Mouse (Mus musculus) forebrain, embryonic 16.5 days (tissue): ENCODE measurements around the gene Slc12a6. TPM values are rescaled to one million over a fixed set of nuclear protein-coding genes. Genes with fewer than 3 reads are reported as not detected.
"Not testable (repeated sequence)": the region's sequence is repeated elsewhere in the genome, so short reads cannot be mapped to it uniquely, and the experiment has no call there.

ENCODE experiments used
- ATAC-seq: fragments of 200-750 bp; cut with Nextera tagmentation; 2 replicates; pipeline ENCODE4 v1.8.0; 2017; ENCODE audit warnings: mild to moderate bottlenecking, moderate library complexity
- H3K27ac ChIP-seq: fragments of 300-500 bp; sonication (generic); 2 replicates; pipeline ENCODE4 v1.5.1; 2014; ENCODE audit warnings: low read length, control low read depth
- H3K27me3 ChIP-seq: fragments of 300-500 bp; sonication (generic); replicated peaks from 2 replicates; pipeline ENCODE4 v1.6.1; 2014; ENCODE audit warnings: low read length; ENCODE audit not compliant: control insufficient read depth, insufficient read depth
- H3K36me3 ChIP-seq: fragments of 300-500 bp; sonication (generic); 2 replicates; pipeline ENCODE4 v1.6.1; 2014; ENCODE audit not compliant: control insufficient read depth, insufficient read depth
- H3K4me1 ChIP-seq: fragments of 300-500 bp; sonication (generic); replicated peaks from 2 replicates; pipeline ENCODE4 v1.6.1; 2014; ENCODE audit warnings: low read length; ENCODE audit not compliant: control insufficient read depth, insufficient read depth
- H3K4me2 ChIP-seq: fragments of 300-500 bp; sonication (generic); 2 replicates; pipeline ENCODE4 v1.6.1; 2014; ENCODE audit warnings: mild to moderate bottlenecking, low read length, control low read depth
- H3K4me3 ChIP-seq: fragments of 300-500 bp; sonication (generic); replicated peaks from 2 replicates; pipeline ENCODE4 v1.5.1; 2014; ENCODE audit warnings: mild to moderate bottlenecking, low read length, control low read depth
- H3K9ac ChIP-seq: fragments of 300-500 bp; sonication (generic); replicated peaks from 2 replicates; pipeline ENCODE4 v1.6.1; 2014; ENCODE audit warnings: low read depth, low read length, control low read depth
- H3K9me3 ChIP-seq: fragments of 300-500 bp; sonication (generic); 2 replicates; pipeline ENCODE4 v1.6.1; 2016; ENCODE audit warnings: low read length; ENCODE audit not compliant: control insufficient read depth
- WGBS: fragments of 180-500 bp; shearing (Covaris S2); extraction: QIAGEN DNeasy Blood & Tissue Kit; methylation state at CpG from one replicate; pipeline ENCODE4 v1.1.7; 2014; 5-methylcytosine and 5-hydroxymethylcytosine counted together
- polyA plus RNA-seq: library from polyadenylated mRNA; unstranded; fragments of >200 nt; fragmentation: Nextera tagmentation; extraction: Ambion mirVana; gene quantifications from 2 replicates; pipeline ENCODE4 v1.2.1, GENCODE M21; 2015

Gene Slc12a6
- polyA plus RNA-seq, 1 experiment from 2014 or later, result 20.1 TPM

- WGBS, result 97% methylated on average over 2 of the region's 2 CpGs
- no peak overlapping the region for H3K27ac ChIP-seq
- no peak for ATAC-seq
These were observed 7.3 kb downstream of the Slc12a6 start for GRCm38 (mm10) chr2:112272909-112273308.

GRCm38 (mm10) chr2:112273474-112273873, 7.8 kb downstream of the Slc12a6 start:
- Histone ChIP-seq H3K9ac (no peak overlapping the region), H3K27ac (no peak overlapping the region), H3K4me3 (no peak overlapping the region), H3K27me3 (no peaks in the 10 kb centered on the region), H3K9me3 (no peaks in the 10 kb centered on the region), H3K4me1 (peaks cover 14% of the 10 kb centered on the region), H3K4me2 (no peak overlapping the region), H3K36me3 (no peaks in the 10 kb centered on the region)
- 94% methylated on average over 6 of the region's 6 CpGs for WGBS
- no peak for ATAC-seq

More at GRCm38 (mm10) chr2:112272909-112273308, 7.3 kb downstream of the Slc12a6 start:
- Histone ChIP-seq H3K9ac (no peak overlapping the region), H3K4me1 (peaks cover 17% of the 10 kb centered on the region), H3K4me2 (no peak overlapping the region), H3K4me3 (no peak overlapping the region), H3K9me3 (no peaks in the 10 kb centered on the region), H3K27me3 (no peaks in the 10 kb centered on the region), H3K36me3 (no peaks in the 10 kb centered on the region)

GRCm38 (mm10) chr2:112276870-112277269, 11.2 kb downstream of the Slc12a6 start:
- Histone ChIP-seq H3K27me3 (no peaks in the 10 kb centered on the region), H3K4me2 (no peak overlapping the region), H3K4me1 (no peaks in the 10 kb centered on the region), H3K9me3 (no peaks in the 10 kb centered on the region), H3K4me3 (no peak overlapping the region), H3K9ac (no peak overlapping the region), H3K27ac (no peak overlapping the region), H3K36me3 (no peaks in the 10 kb centered on the region)
- 95% methylated on average over 3 of the region's 3 CpGs for WGBS
- ATAC-seq, result no peak

- no peak overlapping the region for H3K4me2 ChIP-seq
- no peak overlapping the region for H3K27ac ChIP-seq
- ATAC-seq, result no peak
- H3K9me3 ChIP-seq, result no peaks in the 10 kb centered on the region
- 94% methylated on average over 1 of the region's 1 CpGs for WGBS
- H3K36me3 ChIP-seq, result no peaks in the 10 kb centered on the region
- peaks cover 7% of the 10 kb centered on the region for H3K4me1 ChIP-seq
- H3K9ac ChIP-seq, result no peak overlapping the region
- H3K27me3 ChIP-seq, result no peaks in the 10 kb centered on the region
- no peak overlapping the region for H3K4me3 ChIP-seq
These were observed 17.2 kb downstream of the Slc12a6 start for GRCm38 (mm10) chr2:112282846-112283245.

GRCm38 (mm10) chr2:112284363-112285030, 18.9 kb downstream of the Slc12a6 start:
- peak; percentile 93 for ATAC-seq

GRCm38 (mm10) chr2:112285031-112285390, 19.4 kb downstream of the Slc12a6 start:
- Histone ChIP-seq H3K9me3 (no peaks in the 10 kb centered on the region), H3K4me3 (no peak overlapping the region; the same call in 1 of the 2 replicates), H3K36me3 (no peaks in the 10 kb centered on the region), H3K9ac (no peak overlapping the region), H3K4me2 (peak overlapping the region; percentile 80), H3K27ac (no peak overlapping the region), H3K4me1 (peaks cover 7% of the 10 kb centered on the region), H3K27me3 (no peaks in the 10 kb centered on the region)
- 57% methylated on average over 6 of the region's 6 CpGs for WGBS
- no peak for ATAC-seq

More at GRCm38 (mm10) chr2:112284363-112285030, 18.9 kb downstream of the Slc12a6 start:
- Histone ChIP-seq H3K9me3 (no peaks in the 10 kb centered on the region), H3K9ac (peak overlapping the region; percentile 60), H3K27ac (no peak overlapping the region), H3K27me3 (no peaks in the 10 kb centered on the region), H3K4me1 (peaks cover 7% of the 10 kb centered on the region), H3K36me3 (no peaks in the 10 kb centered on the region), H3K4me2 (peak overlapping the region; percentile 80), H3K4me3 (peak overlapping the region; percentile 43)
- WGBS, result under 1% methylated on average over 21 of the region's 21 CpGs

- ATAC-seq, H3K4me3 ChIP-seq: not testable (repeated sequence)
- WGBS, result 92% methylated on average over 1 of the region's 1 CpGs
These were observed 20.4 kb downstream of the Slc12a6 start for GRCm38 (mm10) chr2:112286062-112286461.

GRCm38 (mm10) chr2:112287059-112287458, 21.4 kb downstream of the Slc12a6 start:
- Histone ChIP-seq H3K27me3 (no peaks in the 10 kb centered on the region), H3K4me2 (no peak overlapping the region), H3K36me3 (no peaks in the 10 kb centered on the region), H3K27ac (no peak overlapping the region), H3K9me3 (no peaks in the 10 kb centered on the region), H3K4me1 (peaks cover 7% of the 10 kb centered on the region), H3K9ac (no peak overlapping the region), H3K4me3 (no peak overlapping the region)
- 59% methylated on average over 4 of the region's 4 CpGs for WGBS
- ATAC-seq, result no peak

More at GRCm38 (mm10) chr2:112286062-112286461, 20.4 kb downstream of the Slc12a6 start:
- H3K27ac ChIP-seq, H3K27me3 ChIP-seq, H3K4me1 ChIP-seq, H3K9ac ChIP-seq, H3K36me3 ChIP-seq, H3K9me3 ChIP-seq, H3K4me2 ChIP-seq: not testable (repeated sequence)

- no peak overlapping the region for H3K4me3 ChIP-seq
- H3K4me2 ChIP-seq, result no peak overlapping the region
- peaks cover 2% of the 10 kb centered on the region for H3K4me1 ChIP-seq
- ATAC-seq, result no peak
- no peak overlapping the region for H3K27ac ChIP-seq
- WGBS, result 93% methylated on average over 3 of the region's 3 CpGs
- no peaks in the 10 kb centered on the region for H3K9me3 ChIP-seq
- H3K36me3 ChIP-seq, result no peaks in the 10 kb centered on the region
- no peak overlapping the region for H3K9ac ChIP-seq
- H3K27me3 ChIP-seq, result no peaks in the 10 kb centered on the region
These were observed 23.9 kb downstream of the Slc12a6 start for GRCm38 (mm10) chr2:112289507-112289906.
